Mouse (Mus musculus) ovary, postnatal 36 days (tissue): ENCODE data around the gene Cldn10.
"Not testable (repeated sequence)": the region's sequence is repeated elsewhere in the genome, so short reads cannot be mapped to it uniquely, and the experiment has no call there.

Experiments used
- DNase-seq: peaks from one replicate; pipeline ENCODE4 v3.0.0; 2022; ENCODE audit warnings: low spot score, mixed read lengths

The Cldn10 gene

GRCm38 (mm10) chr14:118782241-118782640 is 5.5 kb upstream of the Cldn10 start:
- DNase-seq, result no peak

- DNase-seq, result no peak
Observed at GRCm38 (mm10) chr14:118783326-118783935, 4.3 kb upstream of the Cldn10 start.

GRCm38 (mm10) chr14:118790217-118790616 is 2.5 kb downstream of the Cldn10 start:
- DNase-seq, result no peak

GRCm38 (mm10) chr14:118792957-118793356 is 5.2 kb downstream of the Cldn10 start:
- no peak for DNase-seq

GRCm38 (mm10) chr14:118793416-118793815 is 5.7 kb downstream of the Cldn10 start:
- DNase-seq, result no peak

- no peak for DNase-seq
Observed at GRCm38 (mm10) chr14:118794196-118794595, 6.5 kb downstream of the Cldn10 start.

GRCm38 (mm10) chr14:118794893-118795292 is 7.2 kb downstream of the Cldn10 start:
- no peak for DNase-seq

- no peak for DNase-seq
Observed at GRCm38 (mm10) chr14:118795915-118796693, 8.4 kb downstream of the Cldn10 start.

GRCm38 (mm10) chr14:118796694-118797058 is 9.0 kb downstream of the Cldn10 start:
- DNase-seq, result no peak

GRCm38 (mm10) chr14:118797270-118797669 is 9.6 kb downstream of the Cldn10 start:
- no peak for DNase-seq

GRCm38 (mm10) chr14:118799918-118800317 is 12.2 kb downstream of the Cldn10 start:
- DNase-seq, result no peak

GRCm38 (mm10) chr14:118803936-118804335 is 16.2 kb downstream of the Cldn10 start:
- DNase-seq, result no peak

- no peak for DNase-seq
Observed at GRCm38 (mm10) chr14:118804351-118804750, 16.6 kb downstream of the Cldn10 start.

- DNase-seq, result no peak
Observed at GRCm38 (mm10) chr14:118807653-118808052, 19.9 kb downstream of the Cldn10 start.

GRCm38 (mm10) chr14:118808183-118808582 is 20.5 kb downstream of the Cldn10 start:
- not testable (repeated sequence) for DNase-seq

- no peak for DNase-seq
Observed at GRCm38 (mm10) chr14:118809686-118810085, 22.0 kb downstream of the Cldn10 start.

GRCm38 (mm10) chr14:118811256-118811655 is 23.5 kb downstream of the Cldn10 start:
- not testable (repeated sequence) for DNase-seq

- no peak for DNase-seq
Observed at GRCm38 (mm10) chr14:118813111-118813510, 25.4 kb downstream of the Cldn10 start.

- DNase-seq, result no peak
Observed at GRCm38 (mm10) chr14:118816503-118816902, 28.8 kb downstream of the Cldn10 start.

GRCm38 (mm10) chr14:118820111-118820510 is 32.4 kb downstream of the Cldn10 start:
- DNase-seq, result peak; percentile 11

- no peak for DNase-seq
Observed at GRCm38 (mm10) chr14:118822816-118823215, 35.1 kb downstream of the Cldn10 start.

- no peak for DNase-seq
Observed at GRCm38 (mm10) chr14:118823313-118823712, 35.6 kb downstream of the Cldn10 start.

GRCm38 (mm10) chr14:118826346-118826745 is 38.6 kb downstream of the Cldn10 start:
- no peak for DNase-seq
